Mouse (Mus musculus) embryo, embryonic 9.5 days (tissue): ENCODE measurements around the gene Nt5c3.
"Not testable (repeated sequence)": the region's sequence is repeated elsewhere in the genome, so short reads cannot be mapped to it uniquely, and the experiment has no call there.

Experiments
- DNase-seq: peaks from one replicate; pipeline ENCODE4 v3.0.0-alpha.2; 2017; ENCODE audit errors: extremely low spot score

The Nt5c3 gene

GRCm38 (mm10) chr6:56904330-56904729 lies 19.4 kb downstream of the Nt5c3 start:
- DNase-seq: no peak

- DNase-seq: no peak
Observed at GRCm38 (mm10) chr6:56903831-56904230, 19.9 kb downstream of the Nt5c3 start.

DNA sequence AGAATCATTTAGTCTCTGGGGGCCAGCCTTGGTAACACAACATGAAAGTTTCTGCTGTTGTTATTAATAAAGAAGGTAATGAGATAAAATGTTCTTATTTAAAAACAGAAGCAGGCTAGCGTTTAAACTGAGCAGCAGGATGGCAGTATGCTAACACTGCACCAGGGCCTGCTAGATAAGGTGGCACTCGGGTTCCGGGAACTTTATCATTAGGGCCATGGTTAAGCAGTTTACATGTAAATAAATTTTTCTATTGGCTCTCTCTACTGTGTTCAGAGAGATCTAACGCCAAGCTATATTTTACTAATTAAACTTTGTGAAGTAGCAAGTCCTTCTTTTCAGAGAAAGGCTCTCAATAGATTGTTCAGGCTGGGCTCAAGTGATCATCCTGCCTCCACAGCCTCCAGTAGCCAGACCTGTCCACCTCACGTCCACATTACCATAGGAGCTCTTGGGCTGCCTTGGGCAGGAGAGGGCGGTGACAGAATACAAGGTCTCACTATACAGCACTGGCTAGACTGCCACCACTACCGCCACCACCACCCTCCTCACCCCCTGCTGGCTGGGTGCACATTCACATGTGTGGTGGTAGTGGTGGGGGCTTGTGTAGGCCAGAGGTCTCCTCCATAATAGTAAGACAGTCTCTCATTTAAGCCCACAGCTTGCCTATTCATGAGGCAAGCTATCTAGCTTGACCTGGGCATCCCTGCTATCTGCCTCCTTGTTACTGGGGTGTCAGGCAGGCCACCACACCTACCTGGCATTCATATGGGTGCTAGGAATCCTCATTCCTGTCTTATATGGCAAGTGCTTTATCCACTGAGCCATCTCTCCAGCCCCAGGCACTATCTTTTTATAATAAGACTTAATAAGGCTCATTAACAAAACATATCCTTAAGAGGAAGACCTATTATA lies 20.9 kb downstream of the Nt5c3 start:
- DNase-seq: no peak

DNA sequence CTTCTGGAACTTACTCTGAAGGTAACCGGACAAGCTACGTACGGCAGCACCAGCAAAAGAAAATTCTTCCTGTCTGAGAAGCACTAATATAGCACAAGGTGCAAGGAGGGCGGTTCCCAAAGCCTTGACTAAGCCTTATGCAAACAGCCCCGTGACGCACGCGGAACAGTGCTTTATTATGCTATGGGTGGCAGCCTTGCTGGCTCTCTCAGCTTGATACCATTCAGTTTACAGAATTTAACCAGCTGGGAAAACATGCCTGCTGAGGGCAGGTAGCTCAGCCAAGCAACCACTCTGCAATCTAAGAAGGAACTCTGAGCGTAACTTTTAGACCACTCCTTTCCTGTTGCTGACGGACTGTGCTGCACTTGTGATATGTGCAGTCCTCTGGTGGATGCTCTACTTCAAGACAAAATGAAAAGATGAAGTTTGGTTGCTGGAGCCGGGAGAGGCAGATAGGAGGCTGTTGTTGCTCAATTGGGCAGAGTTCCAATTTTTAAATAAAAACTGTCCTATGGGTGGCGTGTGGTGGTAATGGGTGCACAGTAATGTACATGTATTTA lies 21.8 kb downstream of the Nt5c3 start:
- peak; percentile 12 for DNase-seq

GRCm38 (mm10) chr6:56901336-56901735 lies 22.4 kb downstream of the Nt5c3 start:
- no peak for DNase-seq

DNA sequence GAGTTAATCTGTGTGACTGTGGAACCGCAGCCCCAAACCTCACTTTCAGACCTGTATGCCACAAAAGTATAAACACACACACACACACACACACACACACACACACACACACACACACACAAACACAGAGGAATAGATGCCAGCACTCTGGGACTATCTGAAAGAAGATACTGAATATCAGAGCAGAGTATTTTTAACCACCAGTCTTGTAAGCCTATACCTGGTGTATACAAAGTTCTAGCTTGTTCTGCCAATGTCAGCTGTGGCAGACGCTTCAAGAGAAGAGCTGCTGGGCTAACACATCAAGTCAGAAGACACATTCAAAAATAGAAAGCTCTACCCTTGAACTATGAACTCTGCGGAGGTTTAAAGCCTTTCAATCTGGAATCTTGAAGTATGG lies 24.1 kb downstream of the Nt5c3 start:
- no peak for DNase-seq

DNA sequence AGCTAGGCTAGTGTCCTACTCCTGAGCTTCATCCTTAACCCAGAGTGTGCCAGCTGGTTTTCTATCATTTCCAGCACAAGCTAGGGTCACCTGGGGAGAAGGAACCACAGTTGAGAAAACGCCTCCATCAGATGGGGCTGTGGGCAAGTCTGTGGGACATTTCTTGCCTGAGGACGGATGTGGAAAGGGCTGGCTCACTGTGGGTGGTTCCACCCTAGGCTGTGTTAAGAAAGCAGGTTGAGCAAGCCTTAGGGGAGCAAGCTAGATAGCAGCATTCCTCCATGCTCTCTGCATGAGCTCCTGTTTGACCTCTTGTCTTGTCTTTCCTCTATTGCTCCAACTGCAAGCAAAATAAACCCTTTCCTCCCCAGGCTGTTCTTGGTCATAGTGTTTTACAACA lies 33.0 kb downstream of the Nt5c3 start:
- DNase-seq: no peak

DNA sequence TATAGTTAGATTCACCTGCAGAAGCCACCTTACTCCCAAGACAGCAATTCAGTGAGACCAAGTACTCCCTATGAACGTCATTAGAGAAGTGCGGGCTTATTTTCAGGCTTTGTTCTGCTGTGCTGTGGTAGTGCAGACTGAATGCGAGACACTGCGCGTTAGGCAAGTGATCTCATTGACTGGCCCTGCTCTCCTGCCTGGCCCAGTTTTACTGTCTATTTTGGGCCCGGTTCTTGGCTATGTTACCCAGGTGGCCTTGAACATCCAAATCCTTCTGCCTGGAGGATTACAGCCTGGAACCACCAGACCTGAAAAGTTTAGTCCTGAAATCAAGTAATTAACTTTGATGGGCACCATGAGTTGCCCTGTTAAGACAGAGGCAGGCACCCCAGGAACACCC lies 35.2 kb downstream of the Nt5c3 start:
- DNase-seq: no peak

GRCm38 (mm10) chr6:56879352-56879955 lies 44.3 kb downstream of the Nt5c3 start:
- DNase-seq: no peak

DNA sequence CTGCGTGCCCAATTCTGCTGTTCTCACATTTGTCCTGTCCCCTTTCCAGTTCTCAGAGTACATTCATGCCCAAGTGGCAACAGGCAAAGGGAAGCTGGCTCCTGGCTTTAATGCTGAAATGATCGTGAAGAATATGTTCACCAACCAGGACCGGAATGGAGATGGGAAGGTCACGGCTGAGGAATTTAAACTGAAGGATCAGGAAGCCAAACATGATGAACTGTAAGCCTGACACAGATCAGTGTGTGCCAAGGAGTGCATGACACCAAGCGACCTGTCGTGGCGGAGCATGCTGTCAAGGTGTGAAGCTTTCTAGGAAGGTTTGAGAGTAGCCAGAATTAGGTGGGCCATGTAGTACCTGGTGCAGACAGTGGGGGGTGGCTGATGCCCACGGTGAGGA lies 45.7 kb downstream of the Nt5c3 start:
- DNase-seq: no peak

GRCm38 (mm10) chr6:56876870-56877269 lies 46.9 kb downstream of the Nt5c3 start:
- no peak for DNase-seq

- DNase-seq: no peak
Observed at GRCm38 (mm10) chr6:56870027-56870426, 53.7 kb downstream of the Nt5c3 start.

DNA sequence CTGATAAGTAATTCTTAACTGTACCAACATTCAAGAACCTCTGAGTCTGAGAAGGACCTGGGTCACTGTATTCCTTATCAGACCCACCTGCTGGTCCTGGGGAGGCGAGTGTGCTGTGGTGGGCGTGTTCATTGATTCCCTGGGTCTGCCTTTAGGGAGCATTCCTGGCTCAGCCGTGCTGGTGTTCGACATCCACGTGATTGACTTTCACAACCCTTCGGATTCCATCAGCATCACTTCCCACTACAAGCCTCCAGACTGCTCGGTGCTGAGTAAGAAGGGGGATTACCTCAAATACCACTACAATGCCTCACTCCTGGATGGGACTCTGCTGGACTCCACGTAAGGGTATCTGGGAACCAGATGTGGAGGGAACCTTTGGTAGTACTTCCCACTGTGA lies 55.2 kb downstream of the Nt5c3 start:
- no peak for DNase-seq

- not testable (repeated sequence) for DNase-seq
Observed at GRCm38 (mm10) chr6:56866899-56867298, 56.8 kb downstream of the Nt5c3 start.

GRCm38 (mm10) chr6:56860205-56860848 lies 63.4 kb downstream of the Nt5c3 start:
- no peak for DNase-seq

DNA sequence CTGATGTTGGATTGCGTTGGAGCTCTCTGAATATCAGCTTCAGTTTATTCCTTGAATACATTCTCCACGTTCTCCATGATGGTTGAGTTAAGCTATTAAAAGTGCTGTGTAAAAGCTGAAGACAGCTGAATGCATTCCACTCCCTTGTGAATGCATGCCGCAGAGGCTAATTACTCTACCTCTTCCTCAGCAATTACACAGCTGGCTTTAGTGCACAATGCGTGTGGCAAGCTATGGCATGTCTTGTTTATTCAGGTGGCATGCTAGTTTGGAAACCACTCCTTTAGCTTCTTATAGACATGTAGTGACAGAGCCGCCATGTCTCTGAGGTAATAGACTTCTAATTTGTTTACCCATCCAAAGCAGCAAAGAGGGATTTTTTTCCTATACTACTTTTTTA lies 67.0 kb downstream of the Nt5c3 start:
- DNase-seq: peak; percentile 15

GRCm38 (mm10) chr6:56854803-56855202 lies 68.9 kb downstream of the Nt5c3 start:
- DNase-seq: no peak

DNA sequence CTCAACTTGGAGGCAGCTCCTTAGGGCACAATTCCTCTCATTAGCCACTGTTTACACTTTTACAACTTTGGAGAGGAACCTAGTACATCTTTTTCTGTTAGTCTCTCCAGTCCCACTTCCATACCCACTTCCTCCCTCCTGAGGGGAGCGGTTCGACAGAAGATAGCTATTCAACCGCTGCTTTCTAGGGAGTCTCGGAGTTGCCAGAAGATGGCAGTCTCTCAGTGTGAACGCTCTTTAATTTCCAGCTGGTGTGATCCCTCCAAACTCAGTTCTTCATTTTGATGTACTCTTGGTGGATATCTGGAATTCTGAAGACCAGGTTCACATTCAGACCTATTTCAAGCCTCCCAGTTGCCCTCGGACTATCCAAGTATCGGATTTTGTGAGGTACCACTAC lies 73.4 kb downstream of the Nt5c3 start:
- no peak for DNase-seq

- DNase-seq: no peak
Observed at GRCm38 (mm10) chr6:56848974-56849373, 74.8 kb downstream of the Nt5c3 start.

GRCm38 (mm10) chr6:56844365-56844764 lies 79.4 kb downstream of the Nt5c3 start:
- no peak for DNase-seq

DNA sequence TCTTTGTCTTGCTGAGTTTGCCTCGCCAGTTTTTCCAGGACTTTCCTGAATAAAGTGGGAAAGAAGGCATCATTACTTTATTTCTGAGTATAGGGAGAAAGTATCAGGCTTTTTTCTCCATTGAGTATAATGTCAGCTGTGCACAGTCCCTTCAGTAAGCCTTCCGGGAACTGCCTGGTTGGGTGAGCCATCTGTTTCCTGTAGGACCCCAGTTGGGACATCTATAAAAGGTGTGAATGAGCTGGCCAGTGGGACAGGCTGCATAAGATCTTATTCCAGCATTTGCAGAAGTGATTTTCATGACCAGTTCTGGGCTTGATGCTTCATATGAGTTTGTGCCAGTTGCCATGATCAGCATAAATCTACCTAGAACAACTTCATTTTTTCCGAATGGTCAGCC lies 80.5 kb downstream of the Nt5c3 start:
- DNase-seq: no peak

- no peak for DNase-seq
Observed at GRCm38 (mm10) chr6:56837621-56838020, 86.1 kb downstream of the Nt5c3 start.
